Mouse (Mus musculus): ENCODE measurements around the gene Ifi205. TPM values are rescaled to one million over a fixed set of nuclear protein-coding genes. Genes with fewer than 3 reads are reported as not detected.
"Not testable (repeated sequence)": the region's sequence is repeated elsewhere in the genome, so short reads cannot be mapped to it uniquely, and the experiment has no call there.

Gene Ifi205
- total RNA-seq, 2 experiments from 2014 or later: 8.0 to 11.2 TPM

- intact Hi-C loops (cut with DNase I): no loop called here
- H3K4me3 ChIP-seq: no peak within 1 kb of the TSS
- peak; percentile 77 for DNase-seq
- peak within 1 kb of the TSS; percentile 73 for H3K27ac ChIP-seq
- no peak for TF ChIP-seq CTCF (IDR thresholded peaks at IDR 0.05)
Observed at GRCm38 (mm10) chr1:174040523-174041177, 9.0 kb upstream of the Ifi205 start, which contains the start of gene Olfr433. Gene Olfr433 (plus strand): TSS chr1:174040705.

- TF ChIP-seq CTCF (IDR thresholded peaks at IDR 0.05): no peak
- H3K27ac ChIP-seq: peak overlapping the region; percentile 51
- no peak for DNase-seq
- H3K4me3 ChIP-seq: no peak overlapping the region
- intact Hi-C loops (cut with DNase I): no loop called here
Observed at GRCm38 (mm10) chr1:174038480-174038879, 6.9 kb upstream of the Ifi205 start.

GRCm38 (mm10) chr1:174035841-174036240 is 4.2 kb upstream of the Ifi205 start:
- TF ChIP-seq CTCF (IDR thresholded peaks at IDR 0.05): no peak
- DNase-seq: no peak
- intact Hi-C loops (cut with DNase I): no loop called here
- Histone ChIP-seq H3K4me3 (no peak overlapping the region), H3K27ac (no peak overlapping the region)

- DNase-seq; H3K27ac ChIP-seq; intact Hi-C loops (cut with DNase I); H3K4me3 ChIP-seq: not testable (repeated sequence)
Observed at GRCm38 (mm10) chr1:174007050-174007449, 24.6 kb downstream of the Ifi205 start.

GRCm38 (mm10) chr1:174004352-174005109 is 27.1 kb downstream of the Ifi205 start:
- intact Hi-C loops (cut with DNase I); H3K27ac ChIP-seq; H3K4me3 ChIP-seq; DNase-seq: not testable (repeated sequence)

GRCm38 (mm10) chr1:173995003-173995402 is 36.6 kb downstream of the Ifi205 start:
- intact Hi-C loops (cut with DNase I): no loop called here
- H3K4me3 ChIP-seq: no peak overlapping the region
- no peak for TF ChIP-seq CTCF (IDR thresholded peaks at IDR 0.05)
- no peak overlapping the region for H3K27ac ChIP-seq
- no peak for DNase-seq

- H3K27ac ChIP-seq; DNase-seq; H3K4me3 ChIP-seq; intact Hi-C loops (cut with DNase I): not testable (repeated sequence)
Observed at GRCm38 (mm10) chr1:173982694-173983305, 48.8 kb downstream of the Ifi205 start, which contains the start of gene Ifi202b. Gene Ifi202b (minus strand): TSS chr1:173982744.

- H3K4me3 ChIP-seq; H3K27ac ChIP-seq; DNase-seq; intact Hi-C loops (cut with DNase I): not testable (repeated sequence)
Observed at GRCm38 (mm10) chr1:173981038-173981437, 50.6 kb downstream of the Ifi205 start.

GRCm38 (mm10) chr1:173977622-173978021 is 54.0 kb downstream of the Ifi205 start:
- intact Hi-C loops (cut with DNase I): no loop called here
- Histone ChIP-seq H3K27ac (no peak overlapping the region), H3K4me3 (no peak overlapping the region)
- no peak for TF ChIP-seq CTCF (IDR thresholded peaks at IDR 0.05)
- no peak for DNase-seq

GRCm38 (mm10) chr1:173973111-173973510 is 58.5 kb downstream of the Ifi205 start:
- intact Hi-C loops (cut with DNase I): no loop called here
- no peak for TF ChIP-seq CTCF (IDR thresholded peaks at IDR 0.05)
- no peak for DNase-seq

More at GRCm38 (mm10) chr1:173973111-173973510, 58.5 kb downstream of the Ifi205 start:
- Histone ChIP-seq H3K27ac (no peak overlapping the region), H3K4me3 (no peak overlapping the region)

Other genes starting within 250 kb of the Ifi205 start
- 1 to 10 TPM; 1.1 to 3.3 TPM for gene Ifi211, start 118.8 kb downstream of the Ifi205 start, total RNA-seq (2021)
- 1 to 10 TPM; 3.1 to 6.1 TPM for gene Mndal, start 89.3 kb downstream of the Ifi205 start, total RNA-seq (2021)
- gene Ifi203, start 89.1 kb downstream of the Ifi205 start, total RNA-seq (2021): 1 to 10 TPM; 2.7 to 4.8 TPM
- gene Ifi202b, start 49.1 kb downstream of the Ifi205 start, total RNA-seq (2021): not detected
- gene Olfr433, start 8.9 kb upstream of the Ifi205 start, total RNA-seq (2021): not detected
- gene Olfr432, start 17.4 kb upstream of the Ifi205 start, total RNA-seq (2021): not detected
- gene Olfr430, start 34.8 kb upstream of the Ifi205 start, total RNA-seq (2021): not detected
- not detected for gene Olfr429, start 52.5 kb upstream of the Ifi205 start, total RNA-seq (2021)
- gene Olfr427, start 65.1 kb upstream of the Ifi205 start, total RNA-seq (2021): not detected
- not detected for gene Olfr231, start 89.4 kb upstream of the Ifi205 start, total RNA-seq (2021)
- not detected for gene Olfr424, start 99.7 kb upstream of the Ifi205 start, total RNA-seq (2021)
- not detected for gene Olfr420, start 123.8 kb upstream of the Ifi205 start, total RNA-seq (2021)
- gene Spta1, start 141.0 kb upstream of the Ifi205 start, total RNA-seq (2021): under 1 TPM; 0.03 to 0.06 TPM
- not detected for gene Olfr419, start 220.3 kb upstream of the Ifi205 start, total RNA-seq (2021)